Mouse (Mus musculus) left cerebral cortex, postnatal 10 days (tissue): ENCODE results near the gene AI481877. TPM values are rescaled to one million over a fixed set of nuclear protein-coding genes. Genes with fewer than 3 reads are reported as not detected.

ENCODE experiments used
- DNase-seq, 2 experiments: peaks; one replicate each; pipeline ENCODE4 v3.0.0; 2021 to 2022; ENCODE audit warnings: low spot score in 2 of 2, mixed read lengths in 1 of 2; ENCODE audit errors: extremely low spot score in 1 of 2
- intact Hi-C: fragments of 180-260 bp; cut with DNase I; formaldehyde crosslinking; loops from one replicate; pipeline ENCODE4 v1.15.1; 2025
- total RNA-seq, 2 experiments: library from RNA; stranded (reverse); gene quantifications; 2 replicates each; pipeline ENCODE4 v1.2.3; 2021

AI481877 gene
- total RNA-seq, 2 experiments from 2014 or later: not detected

- no peak for DNase-seq
- intact Hi-C loops: no loop called here
Measured at GRCm38 (mm10) chr4:58998688-58999087, 140.1 kb downstream of the AI481877 start.

DNA sequence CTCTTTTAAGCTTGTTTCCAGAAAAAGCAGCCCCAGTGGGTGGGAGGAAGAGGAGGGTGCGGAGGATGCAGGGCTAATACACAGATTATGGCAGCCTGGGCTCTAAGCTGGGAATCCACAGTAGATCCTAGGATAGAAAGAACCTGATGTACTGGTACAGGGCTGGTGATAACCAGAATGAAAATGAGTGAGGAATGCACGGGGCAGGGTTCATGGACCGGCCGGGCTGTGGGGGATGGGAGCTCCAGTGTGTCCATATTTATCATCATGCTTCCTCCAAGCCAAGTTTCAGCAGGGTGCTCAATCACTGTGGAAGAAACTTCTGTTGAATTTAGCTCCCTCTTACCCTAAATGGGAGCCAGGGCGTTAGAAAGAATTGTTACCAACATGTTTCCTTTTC lies 141.7 kb downstream of the AI481877 start:
- intact Hi-C loops: no loop called here
- DNase-seq: peak in 1 of 2 experiments; percentile 45

DNA sequence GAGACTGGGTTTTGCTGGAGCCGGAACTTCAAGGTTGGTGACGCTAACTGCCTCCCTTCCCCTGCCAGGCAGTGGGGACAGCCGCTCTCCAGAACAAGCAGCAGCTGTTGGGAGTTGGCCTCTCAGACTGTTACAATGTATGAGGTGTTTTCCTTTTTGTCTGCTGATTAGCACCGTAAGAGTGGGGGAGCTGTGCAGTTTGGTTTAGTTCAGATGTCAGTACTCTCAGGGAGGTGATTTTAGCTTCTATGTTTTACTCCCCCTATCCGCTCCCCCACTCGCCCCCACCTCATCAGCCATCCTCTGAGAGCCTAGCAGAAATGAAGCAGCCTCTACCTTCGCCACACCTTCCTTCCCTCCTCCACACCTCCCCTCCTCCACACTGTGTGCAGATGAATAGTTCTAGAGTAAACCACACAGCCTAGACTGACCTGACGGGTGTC lies 143.5 kb downstream of the AI481877 start:
- intact Hi-C loops: no loop called here

GRCm38 (mm10) chr4:58994762-58995161 lies 144.0 kb downstream of the AI481877 start, which contains the start of gene Dnajc25:
Gene Dnajc25, plus strand, starts transcription at chr4:58995062.
- intact Hi-C loops: no loop called here
- no peak for DNase-seq

More for the DNA sequence above, 143.5 kb downstream of the AI481877 start:
- no peak for DNase-seq

Other genes with a start within 250 kb of the AI481877 start
- 100 to 1,000 TPM; 143 to 166 TPM for gene Ecpas, start 226.2 kb downstream of the AI481877 start, total RNA-seq
- 10 to 100 TPM; 20.7 to 25.5 TPM for gene Zkscan16, start 195.4 kb downstream of the AI481877 start, total RNA-seq
- gene Ptgr1, start 151.9 kb downstream of the AI481877 start, total RNA-seq: 1 to 10 TPM; 3.4 to 3.6 TPM
- gene Dnajc25, start 143.9 kb downstream of the AI481877 start, total RNA-seq: 1 to 10 TPM; 6.8 to 8.1 TPM
- 1 to 10 TPM in 1 of 2 experiments, not detected in 1; 2.1 TPM for gene Gm20503, start 135.8 kb downstream of the AI481877 start, total RNA-seq
- 100 to 1,000 TPM; 123 TPM for gene Gng10, start 103.9 kb downstream of the AI481877 start, total RNA-seq
- gene Ugcg, start 50.3 kb upstream of the AI481877 start, total RNA-seq: 100 to 1,000 TPM; 102 to 104 TPM